Comparison of ENCODE assay signal across 10 mouse cellular contexts in the genomic region with DNA sequence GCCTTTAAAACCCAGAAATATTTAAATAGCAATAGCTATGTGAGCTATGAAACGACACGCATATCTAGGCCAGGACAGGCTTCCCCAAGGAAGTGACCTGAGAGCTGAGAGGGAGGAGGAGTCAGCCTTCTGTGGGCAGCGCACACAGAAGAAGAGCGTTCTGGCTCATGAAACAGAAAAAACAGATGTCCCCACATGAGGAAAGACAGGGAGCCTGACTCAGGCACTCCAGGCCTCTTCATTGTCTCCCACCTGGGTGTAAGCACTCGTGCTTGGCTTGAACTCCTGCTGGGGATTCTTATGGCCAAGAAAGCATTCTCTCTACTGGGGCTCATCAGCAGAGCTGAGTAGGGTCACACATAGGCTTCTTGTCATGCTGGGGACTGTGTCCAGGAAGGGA. TPM values are rescaled to one million over a fixed set of nuclear protein-coding genes. Genes with fewer than 3 reads are reported as not detected.
A peak's percentile ranks its signal among the peaks of the same experiment; 100 is the strongest.
DNase-seq lines count a peak whose midpoint lies in the region; ATAC-seq and TF ChIP-seq lines count a peak whose summit lies in the region.
"Had no signal": no experiment of that assay in that cellular context is flagged by ENCODE, and none has a peak within 500 bp of the region (broad histone marks: within the 10 kb centered on the region; RNA-seq: fewer than 3 reads in every experiment).

No protein-coding gene starts in this region.

- H3K27ac ChIP-seq in kidney, embryonic 16.5 days (ENCODE audit: low read length): 0 out of 2 replicates have a peak overlapping the region, but pooled peaks have one; percentile 16
- peak overlapping the region; percentile 44 for H3K27ac ChIP-seq in embryonic facial prominence, embryonic 10.5 days (replicated peaks)
- H3K27ac ChIP-seq in midbrain, postnatal 0 days (ENCODE audit: low read depth, low read length): no peak overlapping the region; the same call in 1 of the 2 replicates
- H3K27ac ChIP-seq: liver, embryonic 15.5 days had no signal

- peak; percentile 69; the same call in 1 of the 2 replicates for ATAC-seq in kidney, embryonic 16.5 days (ENCODE audit: low FRiP score, low TSS enrichment)
- no peak for ATAC-seq in midbrain, postnatal 0 days (ENCODE audit: low FRiP score)

- peaks cover 12% of the 10 kb centered on the region; the same call in 1 of the 2 replicates for H3K4me1 ChIP-seq in kidney, embryonic 16.5 days (ENCODE audit: insufficient read depth, low read length)
- H3K4me1 ChIP-seq in embryonic facial prominence, embryonic 10.5 days: peaks cover 37% of the 10 kb centered on the region
- no peaks in the 10 kb centered on the region for H3K4me1 ChIP-seq in midbrain, postnatal 0 days (ENCODE audit: insufficient read depth, low read length)
- H3K4me1 ChIP-seq: liver, embryonic 15.5 days had no signal

- WGBS in kidney, embryonic 16.5 days: 20% methylated on average over 5 of the region's 5 CpGs
- 55% methylated on average over 5 of the region's 5 CpGs for WGBS in embryonic facial prominence, embryonic 10.5 days
- 44% methylated on average over 5 of the region's 5 CpGs for WGBS in midbrain, postnatal 0 days

- H3K27me3 ChIP-seq in kidney, embryonic 16.5 days (ENCODE audit: insufficient read depth, low read length): no peaks in the 10 kb centered on the region
- no peaks in the 10 kb centered on the region for H3K27me3 ChIP-seq in embryonic facial prominence, embryonic 10.5 days (replicated peaks; ENCODE audit: low read depth, poor library complexity, severe bottlenecking)
- H3K27me3 ChIP-seq in midbrain, postnatal 0 days (ENCODE audit: insufficient read depth, low read length): no peaks in the 10 kb centered on the region
- H3K27me3 ChIP-seq: liver, embryonic 15.5 days had no signal

- H3K4me3 ChIP-seq in kidney, embryonic 16.5 days (ENCODE audit: low read length): no peak overlapping the region
- H3K4me3 ChIP-seq in embryonic facial prominence, embryonic 10.5 days: no peak overlapping the region
- H3K4me3 ChIP-seq in midbrain, postnatal 0 days (ENCODE audit: low read depth, low read length): no peak overlapping the region
- H3K4me3 ChIP-seq: liver, embryonic 15.5 days had no signal

- no peak overlapping the region for H3K4me2 ChIP-seq in kidney, embryonic 16.5 days (replicated peaks; ENCODE audit: low read depth, low read length)
- H3K4me2 ChIP-seq in midbrain, postnatal 0 days (ENCODE audit: low read depth, low read length, poor library complexity, severe bottlenecking): no peak overlapping the region
- H3K4me2 ChIP-seq: liver, embryonic 15.5 days had no signal

- H3K9me3 ChIP-seq in kidney, embryonic 16.5 days (ENCODE audit: low read length): no peaks in the 10 kb centered on the region
- no peaks in the 10 kb centered on the region for H3K9me3 ChIP-seq in embryonic facial prominence, embryonic 10.5 days
- no peaks in the 10 kb centered on the region for H3K9me3 ChIP-seq in midbrain, postnatal 0 days (ENCODE audit: low read length)
- H3K9me3 ChIP-seq: G1E; liver, embryonic 15.5 days had no signal

- H3K36me3 ChIP-seq in kidney, embryonic 16.5 days (ENCODE audit: insufficient read depth, low read length): no peaks in the 10 kb centered on the region
- H3K36me3 ChIP-seq in embryonic facial prominence, embryonic 10.5 days (replicated peaks): no peaks in the 10 kb centered on the region
- H3K36me3 ChIP-seq in midbrain, postnatal 0 days (ENCODE audit: insufficient read depth, low read length): no peaks in the 10 kb centered on the region
- H3K36me3 ChIP-seq: G1E; liver, embryonic 15.5 days had no signal

- no peak for TF ChIP-seq CTCF in midbrain, postnatal 0 days (IDR thresholded peaks at IDR 0.05)

- no peak overlapping the region for H3K9ac ChIP-seq in kidney, embryonic 16.5 days (replicated peaks; ENCODE audit: low read length)
- no peak overlapping the region for H3K9ac ChIP-seq in midbrain, postnatal 0 days (replicated peaks; ENCODE audit: low read length, poor library complexity, severe bottlenecking)
- H3K9ac ChIP-seq: liver, embryonic 15.5 days had no signal

- no peak for DNase-seq in kidney, postnatal 25 days
- DNase-seq in embryonic facial prominence, embryonic 10.5 days (ENCODE audit: low spot score): no peak
- DNase-seq in heart, postnatal 4 days: peak; percentile 31
- DNase-seq in retina, embryonic 14.5 days (ENCODE audit: low spot score): peak; percentile 35
- DNase-seq in layer of hippocampus, adult 9-11 months: no peak
- no peak for DNase-seq in midbrain, postnatal 0 days (ENCODE audit: low spot score)
- DNase-seq: kidney, adult 18-20 months had no signal

RNA-seq across cellular contexts. Expression of a gene that starts 10.3 kb away (rescaled TPM):
- 8.4 and 10.6 TPM in 2 replicates for polyA plus RNA-seq in kidney, embryonic 16.5 days (2015; fragmentation: Nextera tagmentation; extraction: Ambion mirVana)
- 7.4 and 7.6 TPM in 2 replicates for polyA plus RNA-seq in embryonic facial prominence, embryonic 10.5 days (2016; fragmentation: Nextera tagmentation; extraction: Ambion mirVana)
- 10 to 100 TPM; 49.5 to 50.6 TPM for total RNA-seq in heart, postnatal 4 days (2021)
- total RNA-seq in midbrain, postnatal 0 days (2014; rRNA removed): 25.9 and 26.1 TPM in 2 replicates
- 13.4 and 15.5 TPM in 2 replicates for polyA plus RNA-seq in midbrain, postnatal 0 days (2015; fragmentation: Nextera tagmentation; extraction: Ambion mirVana)
- polyA plus RNA-seq: G1E had no signal

RNA-seq across cellular contexts. Expression of a gene that starts 37.9 kb away (rescaled TPM):
- polyA plus RNA-seq in kidney, embryonic 16.5 days (2015; fragmentation: Nextera tagmentation; extraction: Ambion mirVana): 0.06 TPM in 1 of 2 replicates, not detected in the other
- 0.10 and 0.11 TPM in 2 replicates for polyA plus RNA-seq in embryonic facial prominence, embryonic 10.5 days (2016; fragmentation: Nextera tagmentation; extraction: Ambion mirVana)
- total RNA-seq in heart, postnatal 4 days (2021): not detected
- not detected in 2 replicates for total RNA-seq in midbrain, postnatal 0 days (2014; rRNA removed)
- 0.27 and 0.42 TPM in 2 replicates for polyA plus RNA-seq in midbrain, postnatal 0 days (2015; fragmentation: Nextera tagmentation; extraction: Ambion mirVana)
- polyA plus RNA-seq: G1E; liver, embryonic 15.5 days had no signal

Comparison
In these comparisons a context has a peak if more than half of its experiments do, and no peak if none do; other contexts are left out.
1. DNase-seq: peak in heart, postnatal 4 days (single experiment) and retina, embryonic 14.5 days (single experiment); none in kidney, postnatal 25 days (0 of 2), embryonic facial prominence, embryonic 10.5 days (single experiment), layer of hippocampus, adult 9-11 months (single experiment) and midbrain, postnatal 0 days (single experiment).